Mouse (Mus musculus) left cerebral cortex, postnatal 36 days (tissue): ENCODE results near the gene Gm5741. TPM values are rescaled to one million over a fixed set of nuclear protein-coding genes. Genes with fewer than 3 reads are reported as not detected.
A peak's percentile ranks its signal among the peaks of the same experiment; 100 is the strongest.
"Not testable (repeated sequence)": the region's sequence is repeated elsewhere in the genome, so short reads cannot be mapped to it uniquely, and the experiment has no call there.

ENCODE experiments used
- DNase-seq, 2 experiments: peaks; one replicate each; pipeline ENCODE4 v3.0.0; 2021 to 2022; ENCODE audit warnings: low spot score in 2 of 2, mixed read lengths in 1 of 2
- intact Hi-C: fragments of 180-260 bp; cut with DNase I; formaldehyde crosslinking; loops from one replicate; pipeline ENCODE4 v1.15.1; 2025
- total RNA-seq, 2 experiments: library from RNA; stranded (reverse); gene quantifications; 2 replicates each; pipeline ENCODE4 v1.2.3; 2021

Gene Gm5741
- total RNA-seq = not detected

DNA sequence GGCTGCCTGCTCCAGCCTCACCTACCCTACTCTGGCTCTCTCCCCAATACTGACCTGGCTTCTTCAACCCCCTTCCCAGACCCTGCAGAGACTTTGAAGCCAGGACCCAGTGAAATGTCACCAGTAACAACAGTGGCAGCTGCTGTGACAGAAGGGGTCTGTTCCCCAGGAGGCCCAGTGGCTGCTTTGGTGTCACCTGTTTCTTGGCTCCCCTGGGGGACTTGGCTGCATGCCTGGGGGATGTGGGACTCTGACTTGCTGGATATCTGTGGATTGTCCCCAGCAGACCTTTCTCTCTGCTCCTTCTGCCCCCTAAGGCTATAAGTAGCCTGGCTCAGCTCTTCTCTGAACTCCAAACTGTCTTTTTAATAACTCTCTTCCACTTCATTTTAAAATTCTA, at the start of gene Gm5741:
Gene Gm5741 (minus strand): TSS at position 1 of the 400 bp plus-strand sequence.
- intact Hi-C loops = no loop called here
- no peak for DNase-seq

DNA sequence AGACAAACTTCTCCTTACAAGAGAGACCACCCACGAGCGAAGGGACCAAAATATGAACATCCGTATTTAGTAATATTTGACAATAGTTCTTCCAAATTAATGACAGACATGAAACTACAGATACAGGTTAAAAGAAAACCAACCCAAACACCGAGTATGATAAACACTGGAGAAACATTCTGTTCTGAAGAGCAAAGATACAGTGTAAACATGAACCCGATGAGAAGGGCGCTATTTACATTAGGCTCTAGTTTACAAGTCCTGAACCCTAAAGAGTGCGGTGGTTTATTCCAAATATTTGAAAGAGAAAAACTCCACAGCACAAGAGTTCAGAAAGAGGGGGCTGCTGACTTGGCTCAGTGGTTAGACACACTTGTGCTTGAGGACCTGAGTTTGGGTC, 49.2 kb upstream of the Gm5741 start:
- intact Hi-C loops = loop anchor here (5.0 kb wide), 1 partner anchor 35 kb away; the partner anchor contains the start of genes Man2b1, Wdr83 and Wdr83os

DNA sequence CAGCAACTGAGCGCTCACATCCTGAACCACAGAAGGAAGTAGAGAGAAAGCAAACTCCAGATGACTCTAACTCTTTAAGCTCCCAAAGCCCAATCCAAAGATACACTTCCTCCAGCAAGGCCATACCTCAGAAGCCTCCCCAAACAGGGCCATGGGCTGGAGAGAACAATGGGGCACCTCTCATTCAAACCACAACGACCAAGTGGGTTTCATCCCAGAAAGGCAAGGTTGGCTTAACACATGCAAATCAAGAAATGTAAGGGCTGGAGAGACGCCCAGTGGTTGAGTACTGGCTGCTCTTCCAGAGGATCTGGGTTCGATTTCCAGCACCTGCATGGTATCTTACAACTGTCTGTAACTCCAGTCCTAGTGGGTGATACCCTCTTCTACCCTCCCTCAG, 47.7 kb upstream of the Gm5741 start:
- intact Hi-C loops = loop anchor here (5.0 kb wide), 1 partner anchor 33 kb away; the partner anchor contains the start of genes Man2b1, Wdr83 and Wdr83os

More for the DNA sequence above, 49.2 kb upstream of the Gm5741 start:
- no peak for DNase-seq

DNA sequence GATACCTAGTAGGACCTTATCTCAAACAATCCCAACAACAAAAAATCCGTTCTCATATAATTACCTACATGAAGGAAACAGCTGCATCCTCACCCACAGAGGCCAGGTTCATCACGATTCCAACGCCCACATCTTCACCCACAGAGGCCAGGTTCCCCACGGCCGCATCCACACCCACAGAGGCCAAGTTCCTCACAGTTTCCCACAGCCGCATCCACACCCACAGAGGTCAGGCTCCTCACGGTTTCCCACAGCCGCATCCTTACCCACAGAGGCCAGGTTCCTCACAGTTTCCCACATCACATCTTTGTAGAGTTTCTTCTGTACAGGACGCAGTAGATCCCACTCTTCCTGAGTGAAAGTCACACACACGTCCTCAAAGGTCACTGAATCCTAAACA, 45.5 kb upstream of the Gm5741 start:
- DNase-seq = no peak
- intact Hi-C loops = no loop called here

More for the DNA sequence above, 47.7 kb upstream of the Gm5741 start:
- DNase-seq = no peak

- intact Hi-C loops = no loop called here
Observed at GRCm38 (mm10) chr8:85100076-85100665, 32.4 kb upstream of the Gm5741 start.

DNA sequence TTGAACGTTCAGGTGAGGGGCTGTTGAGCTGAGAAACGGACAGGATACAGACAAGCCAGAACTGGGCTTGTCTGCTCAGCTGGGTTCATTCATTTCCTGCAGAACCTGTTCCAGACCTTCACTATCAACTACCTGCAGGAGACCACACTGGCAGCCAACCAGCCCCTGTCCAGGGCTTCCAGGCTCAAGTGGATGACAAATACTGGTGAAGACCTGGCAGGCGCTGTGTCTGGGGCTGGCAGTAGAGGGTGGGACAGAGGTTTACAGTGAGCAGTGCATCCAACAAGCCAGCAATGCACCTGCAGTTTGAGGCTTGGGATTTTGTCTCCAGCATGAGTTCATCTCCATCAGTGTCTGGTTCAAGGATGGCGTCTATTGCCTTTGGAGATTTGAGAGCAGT, 29.1 kb upstream of the Gm5741 start:
- intact Hi-C loops = no loop called here
- DNase-seq = peak in 1 of 2 experiments; percentile 2

More at GRCm38 (mm10) chr8:85100076-85100665, 32.4 kb upstream of the Gm5741 start:
- DNase-seq = no peak

DNA sequence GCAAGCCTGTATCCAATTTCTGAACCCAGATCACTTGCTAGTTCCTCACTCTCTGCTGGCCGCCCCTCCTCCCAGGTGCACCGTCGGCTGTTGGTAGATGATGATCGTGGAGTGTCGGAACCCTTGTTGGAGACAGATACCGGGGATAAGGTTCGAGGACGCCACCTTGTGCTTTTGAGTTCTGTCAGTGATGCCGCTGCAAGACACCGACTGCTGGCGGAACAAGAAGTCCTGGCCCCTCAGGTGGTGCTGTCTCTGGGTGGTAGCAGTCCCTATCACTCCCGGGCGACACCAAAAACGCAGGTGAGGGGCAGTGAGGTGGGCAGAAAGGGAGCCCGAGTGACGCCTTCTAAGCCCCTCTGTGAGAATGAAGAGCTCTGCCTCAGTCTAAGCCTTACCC, 28.4 kb upstream of the Gm5741 start:
- intact Hi-C loops = no loop called here
- no peak for DNase-seq

- DNase-seq = no peak
- intact Hi-C loops = no loop called here
Observed at GRCm38 (mm10) chr8:85095566-85095965, 27.8 kb upstream of the Gm5741 start.

DNA sequence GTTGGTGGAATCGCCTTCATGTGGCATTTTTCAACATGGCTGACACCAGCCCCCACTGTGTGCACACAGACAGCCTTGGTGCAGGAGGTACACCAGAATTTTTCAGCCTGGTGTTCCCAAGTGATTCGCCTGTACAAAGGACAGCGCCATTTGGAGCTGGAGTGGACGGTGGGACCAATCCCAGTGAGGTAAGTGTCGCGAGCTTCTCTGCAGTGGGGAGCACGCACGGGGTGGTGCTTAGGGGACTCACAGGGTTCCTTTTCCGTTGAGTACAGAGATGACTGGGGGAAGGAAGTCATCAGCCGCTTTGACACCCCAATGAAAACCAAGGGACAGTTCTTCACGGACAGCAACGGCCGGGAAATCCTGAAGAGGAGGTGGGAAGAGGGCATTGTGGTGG, 27.3 kb upstream of the Gm5741 start:
- intact Hi-C loops = no loop called here

DNA sequence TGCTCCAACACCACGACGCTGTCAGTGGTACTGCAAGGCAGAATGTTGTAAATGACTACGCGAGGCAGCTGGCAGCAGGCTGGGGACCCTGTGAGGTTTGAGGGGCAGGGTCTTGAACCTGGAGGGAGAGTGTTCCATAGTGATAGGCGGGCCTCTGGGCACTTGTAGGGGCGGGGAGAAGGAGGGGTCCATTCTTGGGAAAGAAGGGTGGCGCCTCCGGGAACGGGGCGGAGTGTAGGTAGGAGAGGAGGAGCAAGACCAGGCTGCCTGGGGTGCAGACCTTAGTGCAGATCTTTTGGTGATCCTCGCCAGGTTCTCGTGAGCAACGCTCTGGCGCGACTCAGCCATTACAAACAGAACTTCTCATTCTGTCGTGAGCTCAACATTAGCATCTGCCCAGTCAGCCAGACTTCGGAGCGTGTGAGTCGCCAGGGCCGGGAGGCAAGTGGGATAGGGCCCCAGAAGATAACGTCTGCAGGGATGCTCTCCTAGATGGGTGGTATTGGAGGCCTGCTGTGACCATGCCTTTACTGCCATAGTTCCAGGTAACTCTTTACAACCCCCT, 23.8 kb upstream of the Gm5741 start:
- DNase-seq = peak in 1 of 2 experiments; percentile 3
- intact Hi-C loops = no loop called here

More for the DNA sequence above, 27.3 kb upstream of the Gm5741 start:
- no peak for DNase-seq

DNA sequence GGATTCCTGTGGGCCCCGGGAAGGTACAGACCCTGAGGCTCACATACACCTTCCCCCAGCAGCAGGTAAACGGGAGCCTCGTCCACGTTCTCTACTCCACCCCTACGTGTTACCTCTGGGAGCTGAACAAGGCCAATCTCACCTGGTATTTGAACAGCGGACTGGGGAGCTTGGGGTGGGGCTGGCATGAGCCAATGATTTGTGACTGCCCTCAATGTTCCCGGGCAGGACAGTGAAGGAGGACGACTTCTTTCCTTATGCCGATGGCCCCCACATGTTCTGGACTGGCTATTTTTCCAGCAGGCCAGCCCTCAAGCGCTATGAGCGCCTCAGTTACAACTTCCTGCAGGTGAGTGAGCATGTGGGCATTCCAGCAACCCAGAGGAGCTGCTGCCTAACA, 23.1 kb upstream of the Gm5741 start:
- DNase-seq = no peak
- intact Hi-C loops = no loop called here

DNA sequence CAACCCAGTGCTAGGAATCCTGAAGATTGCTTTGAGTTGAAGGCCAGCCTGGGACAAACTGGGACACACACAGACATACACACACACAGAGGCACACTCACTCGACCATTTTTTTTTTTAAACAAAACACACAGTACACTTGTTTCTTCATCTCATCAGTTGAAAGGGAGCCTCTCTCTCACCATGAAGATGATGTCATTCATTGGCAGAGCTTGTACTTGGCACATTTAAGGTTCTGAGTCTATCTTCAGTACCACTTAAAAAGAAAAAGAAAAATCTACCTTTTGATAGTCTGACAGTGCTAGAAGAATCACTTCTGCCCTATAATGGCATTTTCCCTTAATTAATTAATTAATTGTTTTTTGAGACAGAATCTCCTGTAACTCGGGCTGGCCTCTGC, 21.0 kb upstream of the Gm5741 start:
- no peak for DNase-seq
- intact Hi-C loops = no loop called here

- no peak for DNase-seq
- intact Hi-C loops = no loop called here
Observed at GRCm38 (mm10) chr8:85086238-85086637, 18.5 kb upstream of the Gm5741 start.

GRCm38 (mm10) chr8:85084633-85085032, 16.9 kb upstream of the Gm5741 start:
- DNase-seq = no peak
- intact Hi-C loops = loop anchor here (5.0 kb wide), 1 partner anchor 33 kb away; no protein-coding TSS in a partner anchor

DNA sequence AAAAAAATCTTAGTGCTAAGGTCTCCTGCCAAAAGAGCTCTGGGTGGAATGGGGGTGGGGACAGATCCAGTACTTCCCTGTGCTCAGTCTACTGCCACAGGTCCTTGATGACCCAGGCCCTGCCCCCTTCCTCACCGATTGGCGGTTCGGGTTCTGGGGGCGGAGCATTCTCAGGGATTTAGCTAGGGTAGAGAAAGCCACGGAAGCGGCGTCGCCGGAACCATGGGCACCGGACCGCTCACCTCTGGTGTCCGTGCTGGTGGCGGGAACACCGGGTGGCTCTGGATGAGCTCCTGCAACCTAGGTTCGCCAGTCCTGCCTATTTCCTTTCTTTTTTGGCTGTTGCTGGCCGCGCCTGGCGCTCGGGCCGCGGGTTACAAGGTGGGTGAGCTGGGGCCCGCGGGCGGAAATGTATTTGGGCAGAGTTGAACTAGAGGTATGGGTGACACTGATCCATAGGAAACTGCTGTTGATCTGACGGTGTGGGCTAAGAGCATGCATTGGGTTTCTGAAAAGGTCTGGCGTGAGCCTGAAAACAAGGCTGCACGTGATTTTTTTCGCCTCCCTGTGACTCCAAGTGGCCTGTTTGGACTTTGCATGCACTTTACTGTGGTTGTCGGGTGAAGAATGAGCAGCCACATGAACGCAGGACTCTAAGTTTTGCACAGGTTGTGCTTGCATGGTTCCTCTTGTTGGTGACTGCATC, 15.5 kb upstream of the Gm5741 start, which contains the start of gene Man2b1:
Gene Man2b1 (plus strand): TSS at position 163 of the 706 bp plus-strand sequence.
- intact Hi-C loops = loop anchor here (5.0 kb wide), 1 partner anchor 34 kb away; no protein-coding TSS in a partner anchor
- peak; percentile 85 to 87 for DNase-seq

DNA sequence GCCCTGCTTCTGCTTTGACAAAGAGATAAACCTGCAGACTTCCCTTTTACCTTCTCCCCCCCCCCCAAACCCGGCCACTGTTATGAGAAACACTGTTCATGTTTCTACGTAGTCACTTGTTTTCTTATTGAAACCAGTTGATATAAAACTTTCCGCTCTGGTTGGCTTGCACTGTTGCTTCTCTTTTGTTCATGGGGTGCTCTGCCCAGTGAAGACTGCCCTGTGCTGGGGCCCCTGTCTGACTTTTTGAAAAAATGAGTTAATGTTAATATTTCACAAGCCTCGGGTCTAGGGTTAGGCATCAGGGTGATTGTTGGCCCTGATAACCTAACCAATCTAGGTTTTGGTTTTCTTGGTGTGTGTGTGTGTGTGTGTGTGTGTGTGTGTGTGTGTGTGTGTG, 14.4 kb upstream of the Gm5741 start:
- not testable (repeated sequence) for DNase-seq
- intact Hi-C loops = loop anchor here (5.0 kb wide), 1 partner anchor 35 kb away; no protein-coding TSS in a partner anchor

DNA sequence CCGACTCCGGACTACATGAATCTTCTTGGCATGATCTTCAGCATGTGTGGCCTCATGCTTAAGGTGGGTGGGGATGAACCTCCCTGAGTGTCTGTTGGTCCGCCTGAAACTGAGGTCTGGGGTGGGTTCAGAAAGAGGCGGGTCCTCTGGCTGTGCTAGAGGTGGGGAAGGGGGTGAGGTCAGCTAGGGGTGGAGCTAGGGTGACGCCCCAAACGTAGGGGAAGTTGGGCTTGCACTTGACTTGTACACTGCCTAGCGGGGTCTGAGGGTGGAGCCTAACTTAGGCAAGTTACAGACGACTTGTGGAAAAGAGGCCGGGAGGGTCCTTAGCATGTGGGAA, 13.4 kb upstream of the Gm5741 start, which contains the start of gene Wdr83:
Gene Wdr83 (minus strand): TSS at position 91 of the 340 bp plus-strand sequence.
- intact Hi-C loops = loop anchor here (5.0 kb wide), 1 partner anchor 36 kb away; no protein-coding TSS in a partner anchor

DNA sequence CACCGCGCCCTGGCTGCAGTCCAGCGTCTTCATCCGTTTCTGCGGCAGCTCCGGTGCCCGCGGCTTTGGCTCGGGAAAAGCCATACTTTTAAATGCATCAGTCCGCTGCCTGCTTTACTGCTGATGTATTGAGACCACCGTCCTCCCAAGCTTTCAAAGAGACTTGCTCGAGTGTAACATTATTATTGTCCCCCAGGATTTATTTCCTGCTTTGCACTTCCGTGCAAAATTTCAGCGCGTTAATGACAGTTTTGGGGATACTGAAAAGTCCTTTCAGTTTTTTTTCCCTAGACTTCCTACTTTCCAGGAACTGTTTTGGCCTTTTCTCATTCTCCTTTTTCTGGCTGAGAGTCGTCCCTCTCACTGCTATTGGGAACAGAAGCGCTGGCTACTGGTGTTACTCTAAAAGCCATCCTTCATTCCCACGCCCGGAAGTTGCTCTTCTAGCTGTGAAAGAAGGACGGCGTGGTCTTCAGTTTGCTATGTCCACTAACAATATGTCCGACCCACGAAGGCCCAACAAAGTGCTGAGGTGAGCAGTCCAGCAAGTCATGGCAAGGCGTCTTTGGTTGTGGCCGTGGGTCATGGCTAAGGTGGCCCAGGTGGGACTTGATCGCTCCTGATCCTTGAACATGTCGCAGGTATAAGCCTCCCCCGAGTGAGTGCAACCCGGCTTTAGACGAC, 12.9 kb upstream of the Gm5741 start, which contains the start of gene Wdr83os:
Gene Wdr83os (plus strand): TSS at position 209 of the 684 bp plus-strand sequence.
- intact Hi-C loops = loop anchor here (5.0 kb wide), 1 partner anchor 37 kb away; no protein-coding TSS in a partner anchor
- peak; percentile 50 to 60 for DNase-seq

More for the DNA sequence above, 13.4 kb upstream of the Gm5741 start, which contains the start of gene Wdr83:
- no peak for DNase-seq

DNA sequence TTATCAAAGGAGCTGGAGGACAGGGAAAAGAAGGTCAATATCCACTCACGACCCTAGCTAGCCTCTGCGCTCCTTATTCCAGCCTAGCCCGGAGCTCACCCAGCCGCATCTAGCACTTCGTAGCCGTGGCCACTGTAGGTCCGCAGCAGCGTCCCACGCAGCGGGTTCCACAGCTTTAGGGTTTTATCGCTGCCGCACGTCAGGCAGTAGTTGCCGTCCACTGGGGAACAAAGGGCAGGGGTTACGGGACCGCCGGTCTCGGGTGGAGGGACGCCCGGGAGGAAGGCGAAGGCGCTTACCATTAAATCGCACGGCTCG, 12.4 kb upstream of the Gm5741 start:
- no peak for DNase-seq
- intact Hi-C loops = loop anchor here (5.0 kb wide), 1 partner anchor 37 kb away; no protein-coding TSS in a partner anchor

GRCm38 (mm10) chr8:85076993-85077392, 9.2 kb upstream of the Gm5741 start:
- intact Hi-C loops = loop anchor here (2.0 to 10.0 kb wide), 2 partner anchors 94 to 218 kb away; partner anchors contain the start of genes Orc6 and Vps35
- DNase-seq = peak; percentile 76 to 78
